Mouse (Mus musculus): ENCODE measurements around the gene Serac1.

Gene Serac1

GRCm38 (mm10) chr17:6079287-6080122 is at the start of gene Serac1, which contains the start of gene Gtf2h5:
Gene Serac1 (minus strand): TSS chr17:6079741.
Gene Gtf2h5 (plus strand): TSS chr17:6079786.
- peak; percentile 98 for DNase-seq (ENCODE audit: low spot score)

GRCm38 (mm10) chr17:6128039-6128438 is 48.5 kb upstream of the Serac1 start:
- DNase-seq (ENCODE audit: low spot score) = no peak

GRCm38 (mm10) chr17:6125441-6125840 is 45.9 kb upstream of the Serac1 start:
- no peak for DNase-seq (ENCODE audit: low spot score)

- DNase-seq (ENCODE audit: low spot score) = no peak
Measured at GRCm38 (mm10) chr17:6123776-6124175, 44.2 kb upstream of the Serac1 start.

- peak; percentile 18 for DNase-seq (ENCODE audit: low spot score)
Measured at GRCm38 (mm10) chr17:6118861-6119260, 39.3 kb upstream of the Serac1 start.

- no peak for DNase-seq (ENCODE audit: low spot score)
Measured at GRCm38 (mm10) chr17:6117917-6118316, 38.4 kb upstream of the Serac1 start.

- no peak for DNase-seq (ENCODE audit: low spot score)
Measured at GRCm38 (mm10) chr17:6117148-6117725, 37.7 kb upstream of the Serac1 start.

GRCm38 (mm10) chr17:6115085-6115484 is 35.5 kb upstream of the Serac1 start:
- no peak for DNase-seq (ENCODE audit: low spot score)

GRCm38 (mm10) chr17:6113653-6114052 is 34.1 kb upstream of the Serac1 start:
- no peak for DNase-seq (ENCODE audit: low spot score)

- no peak for DNase-seq (ENCODE audit: low spot score)
Measured at GRCm38 (mm10) chr17:6110956-6111355, 31.4 kb upstream of the Serac1 start.

GRCm38 (mm10) chr17:6108175-6108574 is 28.6 kb upstream of the Serac1 start:
- no peak for DNase-seq (ENCODE audit: low spot score)

- DNase-seq (ENCODE audit: low spot score) = peak; percentile 48
Measured at GRCm38 (mm10) chr17:6107015-6107601, 27.6 kb upstream of the Serac1 start.

GRCm38 (mm10) chr17:6106361-6107014 is 26.9 kb upstream of the Serac1 start, which contains the start of gene Tulp4:
Gene Tulp4 (plus strand): TSS chr17:6106437.
- peak; percentile 84 for DNase-seq (ENCODE audit: low spot score)

- DNase-seq (ENCODE audit: low spot score) = no peak
Measured at GRCm38 (mm10) chr17:6103566-6103965, 24.0 kb upstream of the Serac1 start.

GRCm38 (mm10) chr17:6102287-6102686 is 22.7 kb upstream of the Serac1 start:
- DNase-seq (ENCODE audit: low spot score) = no peak

- peak; percentile 65 for DNase-seq (ENCODE audit: low spot score)
Measured at GRCm38 (mm10) chr17:6097884-6098283, 18.3 kb upstream of the Serac1 start.

GRCm38 (mm10) chr17:6095579-6095978 is 16.0 kb upstream of the Serac1 start:
- DNase-seq (ENCODE audit: low spot score) = no peak

GRCm38 (mm10) chr17:6091604-6092003 is 12.1 kb upstream of the Serac1 start:
- no peak for DNase-seq (ENCODE audit: low spot score)

GRCm38 (mm10) chr17:6083323-6083890 is 3.9 kb upstream of the Serac1 start:
- peak; percentile 38 for DNase-seq (ENCODE audit: low spot score)

GRCm38 (mm10) chr17:6073405-6073804 is 6.1 kb downstream of the Serac1 start:
- DNase-seq (ENCODE audit: low spot score) = no peak

- DNase-seq (ENCODE audit: low spot score) = no peak
Measured at GRCm38 (mm10) chr17:6069866-6070265, 9.7 kb downstream of the Serac1 start.

- DNase-seq (ENCODE audit: low spot score) = no peak
Measured at GRCm38 (mm10) chr17:6067613-6068012, 11.9 kb downstream of the Serac1 start.
